Mouse (Mus musculus): ENCODE data around the gene Cd69. TPM values are rescaled to one million over a fixed set of nuclear protein-coding genes. Genes with fewer than 3 reads are reported as not detected.
A peak's percentile ranks its signal among the peaks of the same experiment; 100 is the strongest.

The Cd69 gene
- total and polyA plus RNA-seq, 3 experiments, result 0.38 TPM; not detected in 2

GRCm38 (mm10) chr6:129224090-129224489, 51.1 kb downstream of the Cd69 start:
- no peak for DNase-seq

GRCm38 (mm10) chr6:129223611-129224010, 51.6 kb downstream of the Cd69 start:
- DNase-seq, result no peak

GRCm38 (mm10) chr6:129222188-129222800, 52.9 kb downstream of the Cd69 start:
- peak; percentile 18 for DNase-seq

- no peak for DNase-seq
Observed at GRCm38 (mm10) chr6:129221053-129221452, 54.2 kb downstream of the Cd69 start.

GRCm38 (mm10) chr6:129219897-129220517, 55.2 kb downstream of the Cd69 start:
- no peak for DNase-seq

- no peak for DNase-seq
Observed at GRCm38 (mm10) chr6:129218191-129218696, 57.0 kb downstream of the Cd69 start.

Other genes starting within 250 kb of the Cd69 start
- under 1 TPM in 1 of 2 experiments, not detected in 1; 0.17 TPM for gene Klrb1f, start 229.5 kb downstream of the Cd69 start, total RNA-seq (2021)
- gene Klrb1f, start 229.5 kb downstream of the Cd69 start, polyA plus RNA-seq (2012; rRNA removed), result not detected in 2 replicates
- not detected for gene Clec2e, start 174.5 kb downstream of the Cd69 start, total RNA-seq (2021)
- not detected in 2 replicates for gene Clec2e, start 174.5 kb downstream of the Cd69 start, polyA plus RNA-seq (2012; rRNA removed)
- 10 to 100 TPM; 44.0 to 49.6 TPM for gene Clec2d, start 94.8 kb downstream of the Cd69 start, total RNA-seq (2021)
- 2.7 and 3.3 TPM in 2 replicates for gene Clec2d, start 94.8 kb downstream of the Cd69 start, polyA plus RNA-seq (2012; rRNA removed)
- not detected for gene 4922502D21Rik, start 56.4 kb upstream of the Cd69 start, total RNA-seq (2021)
- gene 4922502D21Rik, start 56.4 kb upstream of the Cd69 start, polyA plus RNA-seq (2012; rRNA removed), result not detected in 2 replicates
- gene Clec12a, start 67.3 kb upstream of the Cd69 start, total RNA-seq (2021), result 1 to 10 TPM; 1.2 to 1.8 TPM
- 0.16 and 0.23 TPM in 2 replicates for gene Clec12a, start 67.3 kb upstream of the Cd69 start, polyA plus RNA-seq (2012; rRNA removed)
- under 1 TPM in 1 of 2 experiments, not detected in 1; 0.20 TPM for gene Clec12b, start 110.4 kb upstream of the Cd69 start, total RNA-seq (2021)
- not detected in 2 replicates for gene Clec12b, start 110.4 kb upstream of the Cd69 start, polyA plus RNA-seq (2012; rRNA removed)
- under 1 TPM; 0.35 to 0.43 TPM for gene Clec1b, start 121.9 kb upstream of the Cd69 start, total RNA-seq (2021)
- gene Clec1b, start 121.9 kb upstream of the Cd69 start, polyA plus RNA-seq (2012; rRNA removed), result 0.18 TPM in 1 of 2 replicates, not detected in the other
- gene Clec9a, start 133.4 kb upstream of the Cd69 start, total RNA-seq (2021), result under 1 TPM; 0.23 to 0.73 TPM
- gene Clec9a, start 133.4 kb upstream of the Cd69 start, polyA plus RNA-seq (2012; rRNA removed), result 0.20 and 0.24 TPM in 2 replicates
- gene Clec1a, start 176.6 kb upstream of the Cd69 start, total RNA-seq (2021), result 1 to 10 TPM; 3.3 to 6.7 TPM
- gene Clec1a, start 176.6 kb upstream of the Cd69 start, polyA plus RNA-seq (2012; rRNA removed), result 1.5 TPM in 2 replicates
- under 1 TPM; 0.07 to 0.26 TPM for gene Olr1, start 231.7 kb upstream of the Cd69 start, total RNA-seq (2021)
- not detected in 2 replicates for gene Olr1, start 231.7 kb upstream of the Cd69 start, polyA plus RNA-seq (2012; rRNA removed)
- not detected for gene Tmem52b, start 237.1 kb upstream of the Cd69 start, total RNA-seq (2021)
- gene Tmem52b, start 237.1 kb upstream of the Cd69 start, polyA plus RNA-seq (2012; rRNA removed), result not detected in 2 replicates

Data from adrenal gland, adult 2 months (tissue).